Mouse (Mus musculus): ENCODE data around the gene Tle3.
A peak's percentile ranks its signal among the peaks of the same experiment; 100 is the strongest.

Gene Tle3

DNA sequence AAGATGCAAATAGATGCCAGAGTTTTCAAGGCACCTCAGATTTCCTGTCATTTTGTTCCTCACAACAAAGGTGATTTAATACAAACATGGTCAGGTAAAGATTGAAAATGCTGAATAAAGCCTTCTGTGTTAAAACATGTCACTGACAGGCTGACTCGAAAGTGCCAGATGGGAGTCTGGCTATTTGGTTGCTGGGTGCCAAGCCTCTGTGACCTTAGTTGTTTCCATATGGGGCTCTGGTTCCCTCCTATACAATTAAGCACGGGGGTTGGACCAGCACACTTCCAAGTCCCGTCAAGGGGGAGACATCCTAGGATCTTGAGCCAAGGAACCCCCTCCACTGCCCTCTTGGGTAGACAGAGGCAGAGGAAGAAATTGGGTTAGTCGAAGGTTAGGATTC is 13.2 kb upstream of the Tle3 start:
- DNase-seq (ENCODE audit: low spot score in 2 of 2) = no peak

DNA sequence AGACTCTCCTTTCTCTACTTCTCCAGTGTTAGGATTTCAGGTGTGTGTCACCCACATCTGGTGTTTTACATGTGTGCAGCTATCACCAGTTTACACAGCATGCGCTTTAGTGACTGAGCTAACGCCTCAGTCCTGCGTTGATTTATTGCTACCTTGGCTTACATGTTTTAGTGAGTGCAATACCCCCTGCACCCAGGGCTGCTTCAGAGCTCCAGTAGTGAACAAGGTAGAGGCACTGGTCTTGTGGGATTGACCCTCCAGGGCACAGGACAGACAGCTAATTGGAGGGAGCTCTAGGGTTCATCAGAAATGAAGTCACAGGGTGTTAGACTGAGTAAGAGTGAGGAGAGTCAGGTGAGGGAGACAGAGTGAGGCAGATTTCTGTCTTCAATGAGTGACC is 12.4 kb upstream of the Tle3 start:
- no peak for DNase-seq (ENCODE audit: low spot score in 2 of 2)

DNA sequence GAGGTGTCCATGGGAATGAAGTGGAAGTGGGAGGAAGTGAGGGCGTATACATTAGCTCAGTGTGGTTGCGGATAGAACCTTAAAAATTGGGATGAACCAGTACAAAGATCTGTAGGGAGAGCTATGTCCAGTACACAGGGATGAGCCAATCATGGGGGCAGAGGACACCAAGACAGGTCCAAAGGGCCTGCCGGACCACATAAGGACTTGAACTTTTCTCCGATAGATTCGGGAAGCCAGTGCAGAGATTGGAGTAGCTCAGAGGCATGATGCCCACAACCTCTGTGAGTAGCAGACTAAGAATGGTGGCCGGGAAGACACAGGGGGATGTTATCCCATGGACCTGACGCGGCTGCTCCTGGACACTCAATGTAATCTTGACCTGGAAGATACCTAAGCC is 12.0 kb upstream of the Tle3 start:
- no peak for DNase-seq (ENCODE audit: low spot score in 2 of 2)

DNA sequence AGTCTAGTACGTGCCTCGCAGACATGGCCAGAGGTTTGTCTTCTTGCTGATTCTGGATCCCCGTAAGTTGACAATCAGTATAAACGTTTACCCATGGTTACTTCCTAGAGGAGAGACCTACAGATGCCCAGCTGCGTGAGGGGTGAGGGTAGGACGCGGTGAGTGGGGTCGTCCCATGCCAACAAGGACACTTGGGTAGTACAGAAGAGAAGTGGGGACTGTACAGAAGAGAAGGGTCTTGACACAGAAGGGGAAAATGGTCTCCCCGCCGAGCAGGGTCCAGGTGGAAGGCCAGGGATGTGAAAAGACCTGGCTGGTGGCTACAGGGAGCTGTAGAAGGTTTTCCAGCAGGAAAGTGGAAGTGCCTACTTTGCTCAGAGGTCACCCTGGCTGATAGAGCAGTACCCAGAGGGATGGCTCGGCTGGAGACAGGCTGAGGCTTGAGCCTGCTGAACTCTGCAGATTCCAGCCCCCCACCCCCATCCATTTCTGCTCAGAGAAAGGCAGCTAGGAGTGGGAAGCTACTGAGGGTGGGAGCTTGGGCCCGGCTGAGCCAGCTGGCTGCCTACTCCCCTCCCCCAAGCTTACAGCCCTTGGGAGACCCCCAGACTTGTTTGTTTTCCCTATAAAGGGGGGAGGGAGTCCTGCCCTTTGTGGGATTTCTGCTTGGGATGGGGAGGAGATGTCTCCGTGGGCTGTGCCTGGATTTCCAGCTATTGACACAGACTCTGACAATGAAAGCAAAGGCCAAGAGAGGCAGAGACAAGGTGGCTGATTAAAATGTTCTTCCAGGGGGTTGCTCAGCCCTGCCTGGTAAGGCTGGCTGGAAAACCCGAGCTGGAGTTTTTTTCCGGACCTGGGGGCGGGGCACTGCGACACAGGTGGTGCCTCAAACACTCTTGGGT is 11.2 kb upstream of the Tle3 start:
- no peak for DNase-seq (ENCODE audit: low spot score in 2 of 2)

DNA sequence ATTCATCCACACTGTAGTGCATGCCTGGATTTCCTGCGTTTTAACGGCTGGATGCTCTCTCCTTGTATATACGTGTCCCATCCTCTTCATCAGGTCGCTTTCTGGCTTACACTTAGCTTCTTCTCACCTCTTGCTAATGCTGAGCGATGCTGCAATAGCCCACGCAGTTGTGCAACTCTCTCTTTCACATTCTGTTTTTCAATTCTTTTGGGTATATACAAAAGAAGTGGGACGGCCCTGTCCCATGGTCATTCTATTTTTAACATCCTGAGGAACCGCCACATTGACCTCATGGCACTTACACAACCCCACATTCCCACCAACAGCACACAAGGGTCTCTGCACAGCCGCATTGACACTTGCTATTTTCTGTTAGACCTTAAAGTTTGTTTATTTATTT is 9.0 kb upstream of the Tle3 start:
- no peak for DNase-seq (ENCODE audit: low spot score in 2 of 2)

DNA sequence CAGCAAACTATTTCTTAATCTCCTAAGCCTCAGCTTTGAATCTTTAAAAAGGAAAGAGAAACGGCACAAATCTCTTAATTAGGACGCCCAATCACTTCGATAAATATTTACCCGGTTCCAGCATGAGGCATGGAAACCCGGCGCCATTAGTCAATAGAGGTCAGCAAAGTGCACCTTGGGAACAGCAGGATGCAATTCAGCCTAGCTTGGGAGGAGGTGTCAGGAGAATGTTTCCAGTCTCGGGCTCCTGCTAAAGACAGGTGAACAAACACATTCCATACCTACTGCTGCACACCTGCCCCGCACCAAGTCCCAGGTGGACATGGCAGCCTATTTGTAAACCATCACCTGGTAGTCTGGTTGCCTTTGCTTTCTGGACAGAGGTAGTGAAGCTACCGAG is 6.1 kb upstream of the Tle3 start:
- no peak for DNase-seq (ENCODE audit: low spot score in 2 of 2)

DNA sequence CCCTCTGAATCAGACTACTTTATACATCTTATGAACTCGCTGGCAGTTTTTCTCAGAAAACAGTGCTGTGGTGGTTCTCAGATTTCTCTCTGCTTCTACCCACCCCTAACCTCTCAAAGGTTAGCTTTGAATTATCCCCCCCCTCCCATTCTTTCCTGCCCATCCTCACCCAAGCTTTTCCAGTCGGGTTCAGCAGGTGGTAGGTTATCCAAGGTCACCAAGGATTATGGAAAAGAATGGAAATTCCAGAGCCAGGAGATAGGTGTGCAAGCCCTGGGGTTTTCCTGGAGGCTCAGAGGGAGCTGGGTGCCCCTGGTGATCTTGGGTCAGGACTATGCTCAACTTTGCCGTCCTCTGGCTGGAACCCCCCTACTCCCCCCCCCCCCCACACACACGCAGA is 5.0 kb upstream of the Tle3 start:
- no peak for DNase-seq (ENCODE audit: low spot score in 2 of 2)

DNA sequence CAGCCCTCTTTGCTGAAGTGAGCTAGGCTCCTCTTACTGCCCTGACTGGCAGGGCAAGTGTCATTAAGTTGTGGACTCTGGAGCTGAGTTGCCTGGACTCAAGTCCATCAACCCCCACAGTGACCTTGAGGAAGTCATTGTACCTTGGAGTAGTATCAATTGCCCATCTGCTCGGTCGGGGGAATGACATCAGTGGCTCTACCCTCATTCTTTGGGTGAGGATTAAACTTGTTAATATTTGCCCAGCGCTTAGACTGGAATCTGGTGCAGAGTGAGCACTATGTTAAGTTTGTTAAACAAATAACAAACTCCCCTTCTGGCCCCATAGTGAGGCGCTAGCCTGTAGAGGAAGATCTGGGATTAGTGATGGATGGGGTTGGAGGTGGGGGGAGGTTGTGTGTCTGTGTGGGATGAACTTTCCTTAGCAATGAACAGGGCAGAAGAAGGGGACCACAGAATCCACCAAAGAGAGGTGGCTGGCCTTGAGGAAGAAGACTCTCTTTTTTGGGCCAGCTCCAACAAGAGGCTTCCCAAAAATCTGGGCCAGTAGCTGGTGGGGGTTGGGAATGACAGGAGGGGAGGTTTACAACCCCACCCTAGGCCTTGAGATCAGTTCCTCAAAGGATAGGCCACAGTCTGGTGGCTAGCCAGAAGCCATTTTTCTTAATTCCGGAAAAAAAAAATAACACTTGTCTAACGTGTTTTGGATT is 4.2 kb upstream of the Tle3 start:
- DNase-seq (ENCODE audit: low spot score in 2 of 2) = no peak

DNA sequence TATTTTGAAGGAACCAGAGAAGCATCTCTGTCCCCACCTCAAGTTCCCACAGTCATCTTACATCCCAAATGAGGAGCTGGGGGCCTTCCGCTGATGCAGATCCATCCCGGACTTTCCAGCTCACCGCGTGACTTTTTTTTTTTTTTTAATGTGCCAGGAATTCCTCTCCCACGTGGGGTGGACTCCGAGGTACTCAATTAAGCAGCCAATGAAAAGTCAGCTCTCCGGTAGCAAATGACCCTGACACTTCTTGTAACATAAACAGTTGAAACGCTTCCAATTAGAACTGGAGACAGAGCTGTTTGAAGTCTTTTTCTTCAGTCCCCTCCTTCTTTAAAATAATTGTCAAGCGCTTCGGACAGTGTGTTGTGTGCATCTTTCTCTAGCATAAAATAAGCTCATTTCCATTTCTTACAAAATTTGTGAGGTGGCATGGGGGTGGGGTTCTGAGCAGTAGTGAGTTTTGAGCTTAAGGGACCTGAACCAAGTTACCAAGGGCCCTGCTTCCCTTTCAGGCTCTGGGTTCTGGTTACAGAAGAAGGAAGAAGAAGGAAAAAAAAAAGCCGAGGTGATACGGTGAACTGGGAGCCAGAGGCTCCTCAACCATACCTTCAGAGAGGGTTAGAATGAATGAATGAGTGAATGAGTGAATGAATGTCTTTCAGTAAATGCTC is 3.5 kb upstream of the Tle3 start:
- DNase-seq (ENCODE audit: low spot score in 2 of 2) = no peak

DNA sequence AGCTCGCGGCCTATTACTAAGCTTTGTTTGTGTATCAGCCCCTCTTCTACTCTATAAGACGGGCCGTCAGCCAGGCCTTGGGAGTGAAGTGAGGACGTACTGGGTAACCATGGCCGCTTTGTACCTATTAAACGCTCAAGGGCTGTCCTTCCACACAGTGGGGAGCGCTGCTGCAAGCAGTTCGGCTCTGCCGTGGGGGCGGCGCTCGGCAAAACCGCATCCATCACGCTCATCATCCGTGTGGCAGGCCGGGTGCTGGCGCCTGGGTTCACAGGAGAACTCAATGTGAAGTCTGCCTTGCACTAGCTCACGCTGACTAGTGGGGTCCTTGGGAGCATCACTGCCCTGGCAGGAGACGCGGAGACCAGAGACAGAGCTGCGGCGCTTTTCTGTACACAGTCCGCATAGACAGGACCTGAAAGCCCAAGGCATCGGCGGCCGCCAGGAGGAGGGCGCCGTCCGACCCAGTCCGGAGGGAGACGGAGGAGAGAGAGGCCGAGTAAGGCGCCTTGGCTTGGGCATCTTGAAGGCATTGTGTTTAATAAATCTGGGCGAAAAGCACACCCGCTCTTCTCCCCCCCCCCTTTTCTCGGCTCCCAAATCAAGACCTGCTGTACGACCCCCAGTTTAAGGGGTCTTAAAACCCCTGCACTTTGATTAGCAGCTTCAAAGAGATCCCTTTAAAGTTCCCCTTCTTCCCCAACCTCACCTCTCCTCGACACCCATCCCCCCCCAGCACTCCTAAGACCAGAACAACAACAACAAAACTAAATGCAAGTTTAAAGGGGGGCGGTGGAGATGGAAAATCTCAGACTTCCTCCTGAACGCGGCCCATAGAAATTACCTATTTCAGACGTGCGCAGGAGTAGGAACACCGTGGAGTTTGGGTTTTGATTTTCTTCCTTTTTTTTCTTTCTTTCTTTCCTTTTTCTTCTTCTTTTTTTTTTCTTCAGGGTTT is 2.6 kb upstream of the Tle3 start:
- peak in 1 of 2 experiments; percentile 49 for DNase-seq (ENCODE audit: low spot score in 2 of 2)

DNA sequence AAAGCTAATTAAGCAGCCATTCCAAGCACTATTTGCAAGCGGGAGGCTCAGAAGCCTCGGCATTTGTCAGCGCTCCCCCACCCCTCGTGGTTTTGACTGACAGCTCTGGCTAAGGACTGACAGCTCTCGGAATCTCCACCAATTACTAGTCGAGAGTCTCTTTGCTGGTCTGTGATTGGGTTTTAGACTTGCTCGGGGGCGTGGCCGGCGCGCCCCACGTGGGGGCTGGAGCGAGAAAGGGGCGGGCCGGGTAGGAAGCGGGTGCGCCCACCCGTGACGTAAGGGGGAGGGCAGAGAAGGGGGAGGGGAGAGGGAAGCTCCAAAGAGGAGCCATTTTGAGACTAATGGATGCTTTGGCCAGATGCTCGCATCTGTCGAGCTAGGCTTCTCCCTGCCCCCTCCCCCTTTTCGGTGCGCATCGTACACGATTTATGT is 1.7 kb upstream of the Tle3 start:
- DNase-seq (ENCODE audit: low spot score in 2 of 2) = peak; percentile 92 to 98

DNA sequence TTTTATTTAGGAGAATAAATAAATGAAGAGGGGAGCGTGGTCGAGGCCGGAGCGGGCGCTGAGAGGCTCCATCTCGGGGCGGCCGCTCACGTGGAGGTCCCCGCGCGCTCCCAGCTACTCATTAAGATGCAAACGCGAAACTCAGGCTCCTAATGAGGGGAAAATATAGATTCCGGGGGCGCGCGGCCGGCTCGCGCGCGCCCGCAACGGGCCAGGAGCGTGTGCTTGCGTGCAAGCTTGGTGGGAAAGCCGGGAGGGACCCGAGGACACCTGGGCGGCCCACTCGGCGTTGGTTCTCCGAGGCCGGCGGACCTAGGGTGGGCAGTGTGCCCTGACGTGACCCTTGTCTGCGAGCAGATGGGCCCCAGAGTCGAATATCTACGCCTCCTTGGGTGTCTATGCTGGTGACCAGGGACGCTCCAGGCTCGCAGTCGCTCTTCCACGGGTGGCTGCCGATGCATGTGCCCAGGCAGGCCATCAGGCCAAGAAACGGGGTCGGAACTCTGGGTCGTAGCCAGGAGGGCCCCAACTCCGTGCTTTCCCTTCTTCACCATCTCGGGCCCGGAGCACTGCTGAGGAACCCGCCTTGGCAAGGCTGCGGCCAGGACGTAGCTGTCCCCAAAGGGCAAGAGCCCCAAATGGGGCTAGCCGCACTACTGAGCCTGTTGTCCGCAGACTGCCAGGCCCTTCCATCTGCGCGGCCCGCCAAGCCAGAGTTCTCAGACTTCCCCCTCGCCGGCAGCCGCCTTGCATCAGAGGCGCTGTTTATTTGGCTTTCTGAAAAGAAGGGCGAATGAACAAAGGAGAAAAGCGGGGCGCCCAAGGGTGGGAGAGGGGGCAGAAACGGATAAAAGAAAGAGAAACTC is 1.0 kb upstream of the Tle3 start:
- peak; percentile 69 to 72 for DNase-seq (ENCODE audit: low spot score in 2 of 2)

DNA sequence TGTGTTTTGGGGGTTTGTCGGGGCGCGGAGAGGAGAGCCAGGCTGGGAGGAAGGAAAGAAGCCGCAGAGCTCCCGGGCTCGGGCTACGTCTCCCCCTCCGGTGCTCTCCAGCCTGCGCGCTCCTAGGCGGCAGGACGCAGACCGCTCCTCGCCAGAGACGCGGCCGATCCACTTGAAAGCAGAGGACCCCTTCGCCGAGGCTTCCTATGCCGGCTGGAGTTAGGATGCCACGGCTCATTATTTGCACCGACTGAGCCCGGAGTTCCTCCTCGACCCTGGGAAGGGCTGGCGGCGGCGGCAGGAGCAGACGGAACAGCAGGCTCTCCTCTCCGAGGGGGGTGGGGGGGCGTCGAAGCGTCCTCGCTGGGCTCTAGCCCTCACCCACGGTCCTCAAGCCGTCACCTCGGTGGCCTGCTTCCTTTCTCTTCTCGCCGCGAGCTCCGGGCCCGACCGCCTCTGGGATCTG is 377 bp downstream of the Tle3 start:
- no peak for DNase-seq (ENCODE audit: low spot score in 2 of 2)

DNA sequence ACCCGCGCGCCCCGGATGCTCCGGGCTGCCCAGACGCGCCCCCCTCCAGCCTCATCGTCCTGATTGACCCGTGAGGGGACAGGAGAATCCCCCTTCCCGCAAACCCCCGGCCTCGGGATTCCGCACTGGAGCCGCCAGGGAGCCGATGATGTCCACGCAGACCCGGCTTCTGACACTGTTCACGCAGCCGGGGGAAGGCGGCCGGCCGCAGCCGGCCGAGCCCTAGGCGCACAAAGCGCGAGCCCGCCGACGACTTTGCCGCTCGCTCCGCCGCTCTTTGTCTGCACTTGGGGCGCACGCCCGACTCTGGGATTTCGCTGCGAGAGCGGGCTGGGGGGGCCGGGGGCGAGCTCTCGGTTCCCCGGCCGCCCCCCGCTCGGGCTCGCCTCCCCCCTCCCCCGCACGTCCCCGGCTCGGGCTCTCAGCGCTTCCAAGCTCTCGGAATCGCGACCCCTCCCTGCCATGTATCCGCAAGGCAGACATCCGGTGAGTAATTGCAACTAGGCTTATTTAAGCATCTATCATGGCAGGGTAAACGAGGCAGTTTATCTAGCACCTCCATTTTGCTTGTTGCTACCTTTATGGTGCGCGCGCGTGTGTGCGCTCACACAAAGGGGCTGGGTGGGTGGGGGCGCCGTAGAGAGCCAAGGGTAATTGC is 939 bp downstream of the Tle3 start:
- peak; percentile 57 to 62 for DNase-seq (ENCODE audit: low spot score in 2 of 2)

DNA sequence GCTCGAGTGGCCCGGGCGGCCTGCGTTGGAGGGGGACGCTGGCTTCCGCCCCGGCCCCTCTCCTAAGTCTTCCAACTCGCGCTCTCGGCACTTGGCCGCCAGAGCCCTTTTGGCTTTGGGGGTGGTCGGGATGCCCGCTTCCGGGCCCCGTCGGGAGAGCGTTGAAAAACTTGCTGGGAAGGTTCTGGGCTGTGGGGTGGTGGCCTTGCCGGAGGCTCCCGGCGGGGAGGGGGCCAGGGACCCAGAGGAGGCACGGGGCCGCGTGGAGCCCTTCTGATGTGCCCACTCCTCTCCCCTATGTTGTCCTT is 1.4 kb downstream of the Tle3 start:
- DNase-seq (ENCODE audit: low spot score in 2 of 2) = peak; percentile 46 to 50

DNA sequence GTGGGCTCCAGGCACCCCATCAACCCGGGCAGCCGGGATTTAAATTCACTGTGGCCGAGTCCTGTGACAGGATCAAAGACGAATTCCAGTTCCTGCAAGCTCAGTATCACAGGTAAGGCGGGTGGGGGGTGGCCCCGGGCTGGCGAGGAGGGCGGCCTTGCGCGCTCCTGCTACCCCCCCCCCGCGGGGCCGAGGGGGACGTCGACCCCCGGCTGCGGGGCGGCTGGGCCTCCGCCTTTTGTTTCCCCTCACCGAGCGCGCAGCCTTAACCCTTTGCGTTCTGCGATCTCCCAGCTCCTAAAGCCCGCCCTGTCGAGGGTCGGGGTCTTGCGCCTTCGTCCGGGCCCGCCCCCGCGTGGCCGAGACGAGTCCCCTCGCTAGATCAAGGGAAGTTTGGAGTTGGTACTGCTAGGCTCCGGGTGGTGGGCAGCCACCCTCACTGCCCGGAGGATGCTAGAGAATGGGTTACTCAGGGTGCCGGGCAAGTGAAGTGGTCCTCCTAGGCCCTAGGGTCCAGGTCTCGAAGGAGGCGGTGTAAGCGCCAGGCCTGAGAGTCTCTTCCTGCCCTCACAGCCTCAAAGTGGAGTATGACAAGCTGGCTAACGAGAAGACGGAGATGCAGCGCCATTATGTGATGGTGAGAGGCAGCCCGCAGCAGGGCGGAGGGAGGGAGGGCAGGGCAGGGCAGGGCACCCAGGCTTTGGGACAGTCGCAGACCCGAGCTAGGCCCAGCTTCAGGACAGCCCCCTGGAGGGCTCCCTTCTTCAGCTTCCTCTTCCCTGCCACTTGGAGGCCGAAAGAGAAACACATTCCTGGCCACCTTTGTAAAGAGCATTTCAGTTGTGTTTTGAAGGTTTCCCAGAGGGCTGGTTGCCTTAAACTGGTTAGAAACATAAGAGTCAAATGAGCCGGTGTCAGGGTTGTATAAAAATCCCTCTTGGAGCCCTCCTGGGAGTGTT is 2.1 kb downstream of the Tle3 start:
- DNase-seq (ENCODE audit: low spot score in 2 of 2) = peak; percentile 46 to 48

DNA sequence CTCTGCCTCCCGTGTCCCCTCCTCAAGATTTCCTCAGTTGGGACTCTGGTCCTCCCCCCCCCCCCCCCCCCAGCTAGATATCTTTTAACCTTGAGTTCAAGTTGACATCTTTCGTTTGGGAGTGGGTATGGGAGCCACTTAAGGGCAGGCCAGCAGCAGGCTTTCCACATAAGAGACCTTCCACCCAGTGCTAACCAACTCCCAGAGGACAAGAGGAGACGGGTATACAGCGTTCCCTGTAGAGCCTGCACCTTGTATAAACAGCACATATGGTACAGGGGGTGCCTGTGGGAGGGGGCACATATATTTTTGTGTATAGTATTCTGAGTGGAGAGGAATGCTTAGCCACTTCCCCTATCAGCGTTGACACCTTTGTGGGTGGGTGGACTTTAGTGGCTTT is 2.8 kb downstream of the Tle3 start:
- no peak for DNase-seq (ENCODE audit: low spot score in 2 of 2)

DNA sequence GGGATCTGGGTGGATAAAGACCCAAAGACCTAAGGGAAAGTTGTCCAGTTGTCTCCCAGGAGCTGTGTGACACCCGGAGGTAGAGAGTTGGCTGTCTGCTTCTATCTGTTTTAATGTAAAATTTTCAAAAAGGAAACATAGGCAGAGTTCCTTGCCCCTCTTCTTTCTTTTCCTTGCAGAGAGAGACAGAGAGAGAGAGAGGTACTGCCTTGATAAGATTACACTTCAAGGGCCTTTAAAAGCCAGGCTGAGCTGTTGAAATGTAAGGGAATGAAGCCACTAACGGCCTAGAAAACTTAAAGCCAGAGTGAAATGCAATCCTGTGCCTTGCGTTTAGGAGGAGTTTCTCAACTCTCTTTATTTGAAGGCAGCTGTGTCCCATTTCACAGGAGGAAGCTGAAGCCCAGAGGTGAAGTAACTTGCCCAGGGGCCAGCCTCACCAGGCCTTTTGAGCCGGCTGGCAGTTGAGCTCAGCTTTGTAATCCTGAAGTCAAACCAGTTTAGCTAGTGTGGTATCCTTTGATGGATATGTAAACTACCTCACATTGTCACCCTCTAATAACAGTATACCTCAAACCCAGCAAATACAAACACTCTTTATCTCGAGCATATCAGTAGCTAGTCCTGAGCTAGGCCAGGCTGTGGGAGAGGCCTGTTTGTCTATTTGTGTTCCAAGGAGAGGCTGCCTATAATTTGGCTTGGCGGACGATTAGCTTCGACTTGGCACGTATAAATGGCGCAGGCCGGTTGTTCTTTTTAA is 3.8 kb downstream of the Tle3 start:
- DNase-seq (ENCODE audit: low spot score in 2 of 2) = no peak
